Mouse (Mus musculus) hindbrain, postnatal 0 days (tissue): ENCODE data around the gene Cyb5d2. TPM values are rescaled to one million over a fixed set of nuclear protein-coding genes. Genes with fewer than 3 reads are reported as not detected.
A peak's percentile ranks its signal among the peaks of the same experiment; 100 is the strongest.
"Not testable (repeated sequence)": the region's sequence is repeated elsewhere in the genome, so short reads cannot be mapped to it uniquely, and the experiment has no call there.

Experiments used
- ATAC-seq: fragments of 200-750 bp; cut with Nextera tagmentation; 2 replicates; pipeline ENCODE4 v1.8.0; 2017; ENCODE audit warnings: mild to moderate bottlenecking, moderate TSS enrichment, moderate library complexity
- DNase-seq: peaks from one replicate; pipeline ENCODE4 v3.0.0-alpha.2; 2015; ENCODE audit warnings: low spot score
- H3K27ac ChIP-seq: fragments of 300-500 bp; sonication (generic); 2 replicates; pipeline ENCODE4 v1.5.1; 2014; ENCODE audit warnings: mild to moderate bottlenecking
- H3K27me3 ChIP-seq: fragments of 300-500 bp; sonication (generic); 2 replicates; pipeline ENCODE4 v1.6.1; 2014; ENCODE audit warnings: low read length, mixed read lengths; ENCODE audit not compliant: insufficient read depth
- H3K36me3 ChIP-seq: fragments of 300-500 bp; sonication (generic); 2 replicates; pipeline ENCODE4 v1.6.1; 2014; ENCODE audit warnings: low read length, mixed read lengths; ENCODE audit not compliant: insufficient read depth
- H3K4me1 ChIP-seq: fragments of 300-500 bp; sonication (generic); 2 replicates; pipeline ENCODE4 v1.6.1; 2014; ENCODE audit warnings: antibody characterized with exemption, low read length, mixed read lengths; ENCODE audit not compliant: insufficient read depth
- H3K4me2 ChIP-seq: fragments of 300-500 bp; sonication (generic); 2 replicates; pipeline ENCODE4 v1.6.1; 2014; ENCODE audit warnings: low read depth, mild to moderate bottlenecking, low read length, moderate library complexity, mixed read lengths
- H3K4me3 ChIP-seq: fragments of 300-500 bp; sonication (generic); 2 replicates; pipeline ENCODE4 v1.5.1; 2014; ENCODE audit warnings: low read length
- H3K9ac ChIP-seq: fragments of 300-500 bp; sonication (generic); replicated peaks from 2 replicates; pipeline ENCODE4 v1.6.1; 2014; ENCODE audit warnings: mild to moderate bottlenecking, low read length, moderate library complexity, mixed read lengths
- H3K9me3 ChIP-seq: fragments of 300-500 bp; sonication (generic); 2 replicates; pipeline ENCODE4 v1.6.1; 2016; ENCODE audit warnings: low read length, mixed read lengths
- CTCF ChIP-seq: IDR thresholded peaks from 2 replicates; pipeline ENCODE4 v1.5.1; 2016; ENCODE audit warnings: antibody characterized with exemption, control low read depth, low read depth
- WGBS: fragments of 180-500 bp; shearing (Covaris S2); extraction: QIAGEN DNeasy Blood & Tissue Kit; methylation state at CpG from one replicate; pipeline ENCODE4 v1.1.7; 2014; 5-methylcytosine and 5-hydroxymethylcytosine counted together
- polyA plus RNA-seq: library from polyadenylated mRNA; unstranded; fragments of >200 nt; fragmentation: Nextera tagmentation; extraction: Ambion mirVana; gene quantifications from 2 replicates; pipeline ENCODE4 v1.2.1, GENCODE M21; 2015
- total RNA-seq: library from RNA; depleted of rRNA; stranded (reverse); fragments of >200 nt; gene quantifications from 2 replicates; pipeline ENCODE4 v1.2.3, GENCODE M21; 2014; rRNA removed

The Cyb5d2 gene
- total and polyA plus RNA-seq, 2 experiments from 2014 or later, result 8.7 to 11.8 TPM

- not testable (repeated sequence) for ATAC-seq, H3K9ac ChIP-seq, H3K4me1 ChIP-seq, H3K27ac ChIP-seq, H3K4me3 ChIP-seq, H3K9me3 ChIP-seq, H3K27me3 ChIP-seq, H3K4me2 ChIP-seq
- DNase-seq, result peak; percentile 18
- WGBS, result 89% methylated on average over 5 of the region's 5 CpGs
- peaks cover 16% of the 10 kb centered on the region for H3K36me3 ChIP-seq
- peak; percentile 60 for TF ChIP-seq CTCF
These were observed 58.4 kb downstream of the Cyb5d2 start for GRCm38 (mm10) chr11:72737517-72737916.

GRCm38 (mm10) chr11:72736320-72736719 is 59.6 kb downstream of the Cyb5d2 start:
- no peak overlapping the region for H3K27ac ChIP-seq
- DNase-seq (no peak), ATAC-seq (no peak)
- WGBS, result 65% methylated on average over 1 of the region's 1 CpGs
- H3K27me3 ChIP-seq, result no peaks in the 10 kb centered on the region
- H3K4me2 ChIP-seq, result no peak overlapping the region
- no peaks in the 10 kb centered on the region for H3K4me1 ChIP-seq
- no peaks in the 10 kb centered on the region for H3K9me3 ChIP-seq
- H3K36me3 ChIP-seq, result peaks cover 28% of the 10 kb centered on the region
- no peak overlapping the region for H3K4me3 ChIP-seq
- no peak overlapping the region for H3K9ac ChIP-seq
- TF ChIP-seq CTCF, result no peak

GRCm38 (mm10) chr11:72735519-72735860 is 60.5 kb downstream of the Cyb5d2 start:
- H3K36me3 ChIP-seq, result peaks cover 35% of the 10 kb centered on the region

GRCm38 (mm10) chr11:72734840-72735518 is 61.0 kb downstream of the Cyb5d2 start:
- Histone ChIP-seq H3K27ac (no peak overlapping the region), H3K4me3 (no peak overlapping the region), H3K9me3 (no peaks in the 10 kb centered on the region), H3K4me2 (no peak overlapping the region), H3K36me3 (peaks cover 35% of the 10 kb centered on the region), H3K4me1 (no peaks in the 10 kb centered on the region), H3K9ac (no peak overlapping the region), H3K27me3 (no peaks in the 10 kb centered on the region)
- peak; percentile 7 for DNase-seq
- no peak for TF ChIP-seq CTCF
- WGBS, result 74% methylated on average over 4 of the region's 4 CpGs
- no peak for ATAC-seq

More at GRCm38 (mm10) chr11:72735519-72735860, 60.5 kb downstream of the Cyb5d2 start:
- H3K4me2 ChIP-seq, result no peak overlapping the region
- no peak for DNase-seq
- H3K9me3 ChIP-seq, result no peaks in the 10 kb centered on the region
- WGBS, result 84% methylated on average over 2 of the region's 2 CpGs
- H3K9ac ChIP-seq, result no peak overlapping the region
- no peaks in the 10 kb centered on the region for H3K27me3 ChIP-seq
- H3K27ac ChIP-seq, result no peak overlapping the region
- no peaks in the 10 kb centered on the region for H3K4me1 ChIP-seq
- ATAC-seq, result no peak
- H3K4me3 ChIP-seq, result no peak overlapping the region
- no peak for TF ChIP-seq CTCF

GRCm38 (mm10) chr11:72733736-72734135 is 62.2 kb downstream of the Cyb5d2 start:
- no peak overlapping the region for H3K4me3 ChIP-seq
- no peak overlapping the region for H3K27ac ChIP-seq
- H3K4me1 ChIP-seq, result no peaks in the 10 kb centered on the region
- no peak for TF ChIP-seq CTCF
- ATAC-seq, result no peak
- H3K36me3 ChIP-seq, result peaks cover 36% of the 10 kb centered on the region
- no peak for DNase-seq
- H3K9me3 ChIP-seq, result no peaks in the 10 kb centered on the region
- H3K9ac ChIP-seq, result no peak overlapping the region
- H3K4me2 ChIP-seq, result no peak overlapping the region
- no peaks in the 10 kb centered on the region for H3K27me3 ChIP-seq
- 86% methylated on average over 3 of the region's 3 CpGs for WGBS

Other genes starting within 250 kb of the Cyb5d2 start
- 0.10 TPM in 1 of 2 replicates, not detected in the other for gene Spns3, start 245.6 kb downstream of the Cyb5d2 start, total RNA-seq
- gene Spns3, start 245.6 kb downstream of the Cyb5d2 start, polyA plus RNA-seq, result 0.13 and 0.25 TPM in 2 replicates
- 32.0 and 40.1 TPM in 2 replicates for gene Ube2g1, start 188.9 kb downstream of the Cyb5d2 start, total RNA-seq
- gene Ube2g1, start 188.9 kb downstream of the Cyb5d2 start, polyA plus RNA-seq, result 65.4 and 68.1 TPM in 2 replicates
- 42.8 and 45.2 TPM in 2 replicates for gene Ankfy1, start 106.1 kb downstream of the Cyb5d2 start, total RNA-seq
- gene Ankfy1, start 106.1 kb downstream of the Cyb5d2 start, polyA plus RNA-seq, result 15.5 and 16.0 TPM in 2 replicates
- 37.1 and 43.2 TPM in 2 replicates for gene Zzef1, start 84 bp upstream of the Cyb5d2 start, total RNA-seq
- 9.4 and 10.5 TPM in 2 replicates for gene Zzef1, start 84 bp upstream of the Cyb5d2 start, polyA plus RNA-seq
- 2.4 and 4.6 TPM in 2 replicates for gene Atp2a3, start 165.0 kb upstream of the Cyb5d2 start, total RNA-seq
- 2.4 and 2.7 TPM in 2 replicates for gene Atp2a3, start 165.0 kb upstream of the Cyb5d2 start, polyA plus RNA-seq
- gene P2rx1, start 203.0 kb upstream of the Cyb5d2 start, total RNA-seq, result 0.32 and 1.3 TPM in 2 replicates
- 0.45 and 0.60 TPM in 2 replicates for gene P2rx1, start 203.0 kb upstream of the Cyb5d2 start, polyA plus RNA-seq
- 27.4 and 32.5 TPM in 2 replicates for gene Camkk1, start 222.9 kb upstream of the Cyb5d2 start, total RNA-seq
- gene Camkk1, start 222.9 kb upstream of the Cyb5d2 start, polyA plus RNA-seq, result 26.5 and 26.7 TPM in 2 replicates